Mouse (Mus musculus): ENCODE data around the gene Dctn3.

DNA sequence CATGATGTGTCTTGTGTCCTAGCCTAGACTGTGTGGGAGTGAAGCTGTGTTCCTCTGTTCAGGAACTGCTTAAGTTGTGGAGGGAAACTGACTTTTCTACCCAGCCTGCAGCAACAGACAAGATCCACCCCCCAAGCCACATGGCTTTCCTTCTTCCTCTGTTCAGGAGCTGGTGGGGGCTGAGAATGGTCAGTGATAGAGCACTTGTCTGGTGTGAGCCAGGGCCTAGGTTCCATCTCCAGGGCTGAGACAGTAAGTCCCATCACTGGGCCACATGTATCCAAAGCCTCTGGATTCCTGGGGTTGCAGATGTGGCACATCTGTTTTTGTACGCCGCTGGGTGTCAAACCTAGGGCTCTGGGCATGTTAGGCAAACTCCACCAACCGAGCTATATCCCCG, 37.9 kb upstream of the Dctn3 start:
- TF ChIP-seq CTCF (IDR thresholded peaks at IDR 0.05; ENCODE audit: control insufficient read depth, insufficient read depth, low read length) (no peak), POLR2A (IDR thresholded peaks at IDR 0.05; ENCODE audit: borderline replicate concordance, control insufficient read depth, low read depth, low read length) (no peak)

Measured in bone marrow, adult 2 months (tissue).